Mouse (Mus musculus): ENCODE data around the gene AW011738. TPM values are rescaled to one million over a fixed set of nuclear protein-coding genes. Genes with fewer than 3 reads are reported as not detected.

Gene AW011738
- polyA plus RNA-seq, 1 experiment, result 0.48 TPM

- Histone ChIP-seq H3ac (ENCODE audit: control insufficient read depth, insufficient read length) (no peak overlapping the region), H3K4me3 (no peak overlapping the region), H3K4me2 (ENCODE audit: low read depth) (no peak overlapping the region), H3K79me2 (ENCODE audit: control insufficient read depth, insufficient read depth) (no peaks in the 10 kb centered on the region), H3K27me3 (ENCODE audit: control insufficient read depth, insufficient read depth, insufficient read length) (no peaks in the 10 kb centered on the region), H3K36me3 (ENCODE audit: control insufficient read depth, insufficient read depth) (no peaks in the 10 kb centered on the region)
- TF ChIP-seq REST (IDR thresholded peaks at IDR 0.05; ENCODE audit: insufficient read depth, insufficient read length) (no peak), MAX (IDR thresholded peaks at IDR 0.05; ENCODE audit: low read depth) (no peak), TCF3 (IDR thresholded peaks at IDR 0.05; ENCODE audit: insufficient read length, low read depth) (no peak), SRF (IDR thresholded peaks at IDR 0.05; ENCODE audit: control insufficient read depth, insufficient read length, low read depth) (no peak), E2F4 (IDR thresholded peaks at IDR 0.05; ENCODE audit: insufficient read depth) (no peak), TCF12 (IDR thresholded peaks at IDR 0.05; ENCODE audit: insufficient read depth, poor library complexity, severe bottlenecking) (no peak), MYOG (IDR thresholded peaks at IDR 0.05; ENCODE audit: control insufficient read depth in 1 of 3, insufficient read depth in 1 of 3, insufficient read length in 2 of 3, low read depth in 2 of 3) (no peak), CEBPB (IDR thresholded peaks at IDR 0.05; ENCODE audit: insufficient read depth, poor library complexity, severe bottlenecking) (no peak), USF1 (IDR thresholded peaks at IDR 0.05; ENCODE audit: low read depth) (no peak), MYOD1 (IDR thresholded peaks at IDR 0.05; ENCODE audit: control insufficient read depth in 1 of 3, insufficient read length in 2 of 3, low read depth in 2 of 3) (no peak), POLR2A (IDR thresholded peaks at IDR 0.05; ENCODE audit: insufficient read length, low read depth) (no peak), POLR2AphosphoS2 (IDR thresholded peaks at IDR 0.05; ENCODE audit: insufficient read length, low read depth) (no peak)
Observed at GRCm38 (mm10) chr4:156185456-156185949, 17.6 kb upstream of the AW011738 start.

GRCm38 (mm10) chr4:156185950-156186850 is 16.9 kb upstream of the AW011738 start:
- Histone ChIP-seq H3K79me2 (ENCODE audit: control insufficient read depth, insufficient read depth) (no peaks in the 10 kb centered on the region), H3K36me3 (ENCODE audit: control insufficient read depth, insufficient read depth) (no peaks in the 10 kb centered on the region), H3K27me3 (ENCODE audit: control insufficient read depth, insufficient read depth, insufficient read length) (no peaks in the 10 kb centered on the region), H3ac (ENCODE audit: control insufficient read depth, insufficient read length) (no peak overlapping the region), H3K4me3 (no peak overlapping the region), H3K4me2 (ENCODE audit: low read depth) (no peak overlapping the region)
- TF ChIP-seq MYOG (IDR thresholded peaks at IDR 0.05; ENCODE audit: control insufficient read depth in 1 of 3, insufficient read depth in 1 of 3, insufficient read length in 2 of 3, low read depth in 2 of 3), result no peak
- no peak for TF ChIP-seq MAX (IDR thresholded peaks at IDR 0.05; ENCODE audit: low read depth)
- TF ChIP-seq USF1 (IDR thresholded peaks at IDR 0.05; ENCODE audit: low read depth), result no peak
- TF ChIP-seq REST (IDR thresholded peaks at IDR 0.05; ENCODE audit: insufficient read depth, insufficient read length), result no peak
- no peak for TF ChIP-seq SRF (IDR thresholded peaks at IDR 0.05; ENCODE audit: control insufficient read depth, insufficient read length, low read depth)
- no peak for TF ChIP-seq MYOD1 (IDR thresholded peaks at IDR 0.05; ENCODE audit: control insufficient read depth in 1 of 3, insufficient read length in 2 of 3, low read depth in 2 of 3)
- TF ChIP-seq CEBPB (IDR thresholded peaks at IDR 0.05; ENCODE audit: insufficient read depth, poor library complexity, severe bottlenecking), result no peak
- no peak for TF ChIP-seq POLR2AphosphoS2 (IDR thresholded peaks at IDR 0.05; ENCODE audit: insufficient read length, low read depth)
- no peak for TF ChIP-seq POLR2A (IDR thresholded peaks at IDR 0.05; ENCODE audit: insufficient read length, low read depth)

GRCm38 (mm10) chr4:156188162-156188810 is 14.8 kb upstream of the AW011738 start:
- TF ChIP-seq MAX (IDR thresholded peaks at IDR 0.05; ENCODE audit: low read depth) (no peak), MYOD1 (IDR thresholded peaks at IDR 0.05; ENCODE audit: control insufficient read depth in 1 of 3, insufficient read length in 2 of 3, low read depth in 2 of 3) (no peak), USF1 (IDR thresholded peaks at IDR 0.05; ENCODE audit: low read depth) (no peak), E2F4 (IDR thresholded peaks at IDR 0.05; ENCODE audit: insufficient read depth) (no peak), TCF3 (IDR thresholded peaks at IDR 0.05; ENCODE audit: insufficient read length, low read depth) (no peak), REST (IDR thresholded peaks at IDR 0.05; ENCODE audit: insufficient read depth, insufficient read length) (no peak), SRF (IDR thresholded peaks at IDR 0.05; ENCODE audit: control insufficient read depth, insufficient read length, low read depth) (no peak), TCF12 (IDR thresholded peaks at IDR 0.05; ENCODE audit: insufficient read depth, poor library complexity, severe bottlenecking) (no peak), POLR2A (IDR thresholded peaks at IDR 0.05; ENCODE audit: insufficient read length, low read depth) (no peak), CEBPB (IDR thresholded peaks at IDR 0.05; ENCODE audit: insufficient read depth, poor library complexity, severe bottlenecking) (no peak), POLR2AphosphoS2 (IDR thresholded peaks at IDR 0.05; ENCODE audit: insufficient read length, low read depth) (no peak), MYOG (IDR thresholded peaks at IDR 0.05; ENCODE audit: control insufficient read depth in 1 of 3, insufficient read depth in 1 of 3, insufficient read length in 2 of 3, low read depth in 2 of 3) (no peak)
- H3K27me3 ChIP-seq (ENCODE audit: control insufficient read depth, insufficient read depth, insufficient read length), result no peaks in the 10 kb centered on the region

GRCm38 (mm10) chr4:156188811-156189323 is 14.2 kb upstream of the AW011738 start:
- TF ChIP-seq POLR2AphosphoS2 (IDR thresholded peaks at IDR 0.05; ENCODE audit: insufficient read length, low read depth) (no peak), TCF3 (IDR thresholded peaks at IDR 0.05; ENCODE audit: insufficient read length, low read depth) (no peak)
- Histone ChIP-seq H3ac (ENCODE audit: control insufficient read depth, insufficient read length) (no peak overlapping the region), H3K4me3 (no peak overlapping the region), H3K4me2 (ENCODE audit: low read depth) (no peak overlapping the region), H3K79me2 (ENCODE audit: control insufficient read depth, insufficient read depth) (no peaks in the 10 kb centered on the region), H3K36me3 (ENCODE audit: control insufficient read depth, insufficient read depth) (no peaks in the 10 kb centered on the region), H3K27me3 (ENCODE audit: control insufficient read depth, insufficient read depth, insufficient read length) (no peaks in the 10 kb centered on the region)

More at GRCm38 (mm10) chr4:156188162-156188810, 14.8 kb upstream of the AW011738 start:
- H3K79me2 ChIP-seq (ENCODE audit: control insufficient read depth, insufficient read depth), result no peaks in the 10 kb centered on the region
- no peak overlapping the region for H3ac ChIP-seq (ENCODE audit: control insufficient read depth, insufficient read length)
- no peaks in the 10 kb centered on the region for H3K36me3 ChIP-seq (ENCODE audit: control insufficient read depth, insufficient read depth)
- no peak overlapping the region for H3K4me2 ChIP-seq (ENCODE audit: low read depth)
- H3K4me3 ChIP-seq, result no peak overlapping the region

Measured in myocyte (in vitro differentiated cells).